Mouse (Mus musculus) thymus, adult 18-20 months (tissue): ENCODE data around the gene Tet3.
A peak's percentile ranks its signal among the peaks of the same experiment; 100 is the strongest.

Experiments used
- DNase-seq, 2 experiments: peaks; one replicate each; pipeline ENCODE4 v3.0.0; 2022; ENCODE audit warnings: mixed read lengths in 2 of 2

The Tet3 gene

DNA sequence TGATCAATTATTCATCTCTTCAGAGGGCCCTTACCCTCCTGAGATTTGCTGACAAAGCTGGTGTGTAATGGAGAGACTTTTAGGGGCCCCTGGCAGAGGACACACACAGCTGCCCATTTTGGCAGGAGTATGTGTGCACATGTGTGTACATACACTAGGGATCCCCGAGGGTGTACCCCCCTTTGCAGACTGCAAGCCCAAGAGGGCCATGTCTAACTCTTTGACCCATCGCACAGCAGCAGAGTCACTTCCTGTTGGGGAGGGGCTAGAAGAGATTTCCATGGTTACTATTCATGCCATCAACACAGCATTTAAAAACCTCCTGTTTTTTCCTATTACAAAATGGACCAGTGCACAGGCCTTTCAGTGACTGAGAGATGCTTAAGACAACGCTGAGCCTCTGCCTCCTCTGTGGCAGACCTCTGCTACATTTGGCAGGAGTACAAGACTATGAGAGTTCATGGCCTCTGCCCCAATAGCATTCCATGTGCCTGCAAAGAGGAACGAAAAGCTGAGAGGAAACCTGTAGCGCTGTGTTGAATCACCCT lies 46.0 kb downstream of the Tet3 start:
- no peak for DNase-seq

DNA sequence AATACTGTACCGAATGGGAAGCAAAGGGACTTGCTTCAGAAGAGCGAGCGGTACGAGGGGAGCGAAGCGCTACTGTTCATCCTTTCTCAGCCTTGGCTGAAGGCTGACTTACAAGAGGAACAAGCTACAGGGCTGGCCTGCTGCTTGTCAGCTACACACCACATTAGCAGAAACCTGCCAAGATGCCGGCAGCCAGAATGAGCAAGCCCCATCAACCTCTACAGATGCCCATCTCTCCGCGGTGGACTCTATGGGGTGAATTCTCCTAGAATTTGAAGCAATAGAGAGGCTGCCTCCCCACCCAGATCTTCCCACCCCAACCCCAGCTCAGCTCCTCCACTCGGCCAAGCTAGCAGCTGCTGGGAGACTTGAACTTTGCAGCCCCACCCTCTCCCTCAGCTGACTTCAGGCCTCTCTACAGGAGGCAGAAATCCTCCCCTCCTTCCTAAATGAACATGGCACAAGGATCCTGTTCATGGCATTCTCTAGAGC lies 46.5 kb downstream of the Tet3 start:
- no peak for DNase-seq

DNA sequence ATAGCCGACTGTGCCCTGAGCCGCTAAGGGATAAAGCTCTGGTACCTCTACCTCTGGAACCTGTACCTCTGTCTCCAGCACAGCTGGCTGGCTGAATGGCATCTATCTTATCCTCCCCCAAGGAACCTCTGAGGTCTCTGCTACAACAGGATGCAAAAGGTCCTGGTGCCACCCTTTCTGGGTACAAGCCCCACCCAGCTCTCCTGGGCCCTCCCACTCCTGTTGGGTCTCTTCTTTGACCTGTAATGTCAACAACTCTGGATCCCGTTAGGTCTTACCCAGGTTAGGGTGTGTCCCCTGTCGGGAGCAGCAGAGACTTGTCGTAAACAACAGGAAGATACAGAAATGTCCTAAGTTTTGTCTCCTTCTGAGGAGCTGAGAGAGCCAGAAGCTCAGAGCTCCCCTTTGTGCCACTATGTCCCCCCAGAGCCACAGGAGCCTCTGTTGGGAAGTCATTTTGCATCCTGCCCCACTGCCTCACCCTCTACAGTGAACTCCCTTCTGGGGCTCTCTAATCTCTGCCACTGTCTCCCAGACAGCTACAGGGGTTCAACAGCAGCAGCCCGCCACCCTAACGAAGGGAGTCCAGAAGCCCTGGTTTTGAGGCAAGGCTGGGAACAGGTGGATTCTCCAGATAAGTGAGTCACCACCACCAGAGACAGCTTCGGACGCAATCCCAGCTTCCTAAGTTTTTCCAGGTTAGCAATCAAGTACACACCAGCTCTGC lies 47.1 kb downstream of the Tet3 start:
- peak in 1 of 2 experiments; percentile 49 for DNase-seq

DNA sequence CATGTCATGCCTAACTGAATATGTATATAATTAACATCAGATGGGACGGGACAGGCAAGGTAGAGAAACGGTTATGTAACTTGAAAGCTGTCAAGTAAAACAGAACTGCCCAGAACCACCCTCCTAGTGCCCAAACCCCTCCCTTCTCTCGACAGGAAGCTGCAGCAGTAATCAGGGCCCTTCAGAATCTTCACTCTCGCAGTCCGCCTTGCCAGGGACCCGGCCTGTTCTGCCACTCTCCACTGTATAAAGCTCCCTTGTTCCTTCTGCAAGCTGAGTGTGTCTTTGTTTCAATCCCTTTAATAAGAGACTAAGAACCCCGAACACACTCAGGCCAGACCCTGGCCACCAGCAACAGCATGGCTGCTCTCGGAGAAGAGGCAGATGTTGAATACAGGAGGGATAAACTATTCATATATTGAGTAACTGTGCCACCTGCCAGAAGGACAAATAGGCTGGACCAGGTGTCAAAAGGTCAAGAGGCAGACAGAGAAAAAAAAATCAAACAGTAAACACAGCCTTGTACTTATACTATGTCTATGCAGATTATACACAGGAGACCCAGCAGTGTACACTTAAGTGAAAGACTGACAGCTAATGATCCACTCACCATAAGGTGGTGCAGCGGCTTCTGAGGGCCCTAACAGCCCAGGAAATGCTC lies 48.7 kb downstream of the Tet3 start:
- no peak for DNase-seq

DNA sequence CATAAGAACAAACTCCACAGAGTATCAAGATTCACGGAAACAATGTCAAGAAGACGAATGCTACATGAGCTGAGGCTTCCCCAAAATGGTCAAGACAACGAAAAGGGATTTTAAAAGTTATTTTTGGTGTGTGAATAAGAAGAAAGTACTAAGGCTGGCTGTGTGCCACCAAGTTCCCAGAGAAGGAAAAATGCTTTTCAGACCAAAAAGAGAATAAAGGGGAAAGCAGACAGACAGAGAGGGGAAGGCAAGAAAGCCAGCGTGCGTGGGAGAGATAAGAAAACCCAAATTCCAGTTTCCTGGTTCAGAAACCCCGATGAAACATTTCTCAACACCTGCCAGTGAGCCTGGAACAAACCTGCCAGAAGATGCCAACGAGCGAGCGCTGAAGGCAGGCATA lies 50.4 kb downstream of the Tet3 start:
- DNase-seq = no peak

DNA sequence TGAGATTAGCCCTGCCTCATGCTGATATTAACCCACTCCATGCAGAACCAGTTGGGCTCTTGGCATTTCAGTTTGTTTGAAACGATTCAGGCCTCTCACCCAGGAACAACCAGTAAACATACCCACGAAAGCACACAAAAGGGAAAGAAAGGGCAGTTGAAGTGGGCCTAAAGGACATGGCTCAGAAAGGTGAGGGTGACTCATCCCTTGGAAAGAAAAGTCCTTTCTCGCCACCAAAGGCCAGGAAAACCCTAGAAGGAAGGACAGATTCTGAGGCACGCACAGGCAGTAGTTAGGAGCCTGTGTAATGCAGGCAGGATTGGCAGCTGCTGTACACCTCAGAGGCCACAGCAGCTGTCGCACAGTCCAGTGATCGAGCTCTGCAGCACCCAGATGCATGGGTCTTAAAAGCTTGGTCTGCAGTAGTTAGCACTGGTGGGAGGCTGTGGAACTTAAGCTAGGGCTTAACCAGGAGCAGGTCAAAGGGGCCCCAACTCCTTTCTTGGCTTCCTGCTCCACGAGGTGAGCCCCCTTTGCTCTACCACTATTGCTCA lies 53.3 kb downstream of the Tet3 start:
- no peak for DNase-seq

DNA sequence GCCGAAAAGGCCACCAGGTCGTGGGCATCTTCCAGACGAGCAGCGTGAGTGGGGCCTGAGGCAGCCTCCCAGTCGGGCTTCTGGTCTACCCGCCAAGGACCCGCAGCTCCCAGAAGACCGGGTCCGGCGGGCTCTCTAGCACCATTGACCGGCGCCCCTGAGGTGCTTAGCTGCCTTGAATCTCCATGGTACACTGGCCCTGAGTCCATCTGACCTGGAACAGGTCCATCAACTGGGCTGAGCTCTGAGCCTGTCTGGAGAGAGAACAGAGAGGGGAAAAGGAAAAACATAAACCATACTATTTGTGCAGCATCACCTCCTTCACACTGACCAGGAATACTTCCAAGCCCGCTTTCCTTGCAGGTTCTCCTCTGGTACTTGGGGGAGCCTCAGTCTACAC lies 54.3 kb downstream of the Tet3 start:
- no peak for DNase-seq

DNA sequence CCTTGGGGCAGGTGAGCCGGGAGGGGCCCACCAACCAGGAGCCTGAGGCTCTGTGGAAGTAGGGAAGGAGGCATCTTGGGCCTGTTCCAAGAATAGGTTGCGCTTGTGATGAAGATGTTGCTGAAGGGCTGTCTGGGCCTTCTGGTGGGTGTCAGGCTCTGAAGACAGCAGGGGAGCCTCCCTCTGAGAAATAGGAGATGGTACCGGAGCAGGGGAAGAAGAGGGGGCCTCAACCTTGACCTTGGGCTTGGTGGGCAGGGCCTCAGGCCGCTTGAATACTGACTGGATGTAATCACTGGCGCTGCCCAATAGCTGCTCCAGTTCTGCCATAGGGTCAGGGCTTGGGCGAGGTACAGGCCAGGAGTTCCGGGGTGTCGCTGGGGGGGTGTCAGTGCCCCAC lies 55.4 kb downstream of the Tet3 start:
- no peak for DNase-seq

DNA sequence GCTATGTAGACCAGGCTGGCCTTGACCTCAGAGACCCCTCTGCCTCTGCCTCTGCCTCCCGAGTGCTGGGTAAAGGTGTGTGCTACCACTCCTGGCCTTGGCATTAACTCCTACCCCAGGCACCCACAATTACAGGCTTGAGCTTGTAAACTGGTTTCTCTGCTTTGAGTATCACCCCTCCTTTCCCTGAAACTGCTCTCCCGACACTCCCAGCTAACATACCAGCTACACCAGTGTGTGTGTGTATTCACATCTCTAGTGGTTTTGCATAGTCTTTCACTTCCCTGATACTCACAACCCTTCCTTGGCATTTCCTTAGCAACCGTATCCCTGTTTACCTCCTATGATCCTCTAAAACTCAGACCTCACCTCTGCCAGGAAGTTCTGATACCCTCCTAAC lies 59.1 kb downstream of the Tet3 start:
- DNase-seq = no peak

DNA sequence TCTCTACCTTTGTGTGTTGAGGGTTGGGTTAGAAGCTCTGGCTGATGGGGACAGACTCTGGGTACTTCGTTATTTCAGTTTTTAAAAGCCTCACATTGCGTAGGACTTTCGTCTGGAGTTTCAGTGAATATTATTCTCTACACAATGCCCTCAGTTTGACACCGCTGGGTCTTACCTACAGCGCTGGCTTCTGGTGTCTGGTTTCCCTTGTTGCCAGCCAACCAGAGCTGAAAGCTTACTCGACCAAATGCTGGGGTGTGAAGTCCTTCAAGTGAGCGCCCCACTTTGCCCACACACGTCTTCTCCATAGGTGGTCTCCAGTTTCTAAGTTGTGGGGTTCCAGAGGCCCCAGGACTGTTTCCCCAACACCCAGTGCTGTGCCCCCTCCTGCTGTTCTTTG lies 61.2 kb downstream of the Tet3 start:
- no peak for DNase-seq

DNA sequence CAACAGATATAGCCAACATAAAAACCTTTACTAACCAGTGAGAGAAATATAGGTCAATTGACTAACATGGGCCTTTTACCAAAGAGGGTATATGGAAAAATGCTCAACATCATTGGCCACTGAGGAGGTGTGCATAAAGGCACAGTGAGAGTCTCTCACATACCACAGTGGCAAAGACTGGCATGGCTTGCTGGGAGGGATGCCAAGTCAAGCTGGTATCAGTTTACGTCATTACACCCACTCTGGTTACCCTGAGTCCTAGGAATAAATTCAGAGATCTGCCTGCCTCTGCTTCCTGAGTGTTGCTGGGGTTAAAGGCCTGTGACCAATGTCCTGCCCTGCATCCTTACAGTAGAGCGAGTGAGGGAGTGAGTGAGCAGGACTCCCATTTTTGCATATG lies 62.2 kb downstream of the Tet3 start:
- DNase-seq = no peak

DNA sequence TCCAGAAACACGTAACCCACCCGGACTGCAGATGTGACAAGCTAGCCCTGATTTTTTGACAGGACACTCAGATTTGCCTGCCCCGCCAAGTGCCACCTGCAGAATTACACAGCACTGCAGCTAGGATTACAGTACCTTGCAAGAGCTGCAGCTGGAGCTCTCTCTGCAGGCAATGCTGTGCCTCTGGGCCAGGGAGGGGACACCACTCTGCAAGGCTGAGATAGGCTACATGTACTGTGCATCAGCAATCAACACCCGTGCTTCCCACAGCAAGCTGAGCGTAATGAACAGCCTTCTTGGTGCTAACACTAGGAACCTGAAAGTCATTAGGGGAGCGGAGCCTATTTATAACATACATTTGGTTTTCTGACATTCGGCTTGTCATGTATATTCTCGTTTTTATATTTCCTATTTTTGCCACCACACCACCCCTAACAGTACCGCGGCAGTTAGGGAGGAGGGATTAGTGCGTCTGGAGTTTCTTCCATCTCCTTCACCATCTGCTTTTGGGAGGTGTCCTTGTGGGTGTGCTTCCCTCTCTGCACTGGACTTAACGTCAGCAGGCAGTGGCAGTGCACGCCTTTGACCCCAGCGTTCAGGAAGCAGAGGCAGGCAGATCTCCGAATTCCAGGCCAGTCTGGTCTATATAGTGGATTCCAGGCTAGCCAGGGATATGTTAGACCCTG lies 63.2 kb downstream of the Tet3 start:
- no peak for DNase-seq

DNA sequence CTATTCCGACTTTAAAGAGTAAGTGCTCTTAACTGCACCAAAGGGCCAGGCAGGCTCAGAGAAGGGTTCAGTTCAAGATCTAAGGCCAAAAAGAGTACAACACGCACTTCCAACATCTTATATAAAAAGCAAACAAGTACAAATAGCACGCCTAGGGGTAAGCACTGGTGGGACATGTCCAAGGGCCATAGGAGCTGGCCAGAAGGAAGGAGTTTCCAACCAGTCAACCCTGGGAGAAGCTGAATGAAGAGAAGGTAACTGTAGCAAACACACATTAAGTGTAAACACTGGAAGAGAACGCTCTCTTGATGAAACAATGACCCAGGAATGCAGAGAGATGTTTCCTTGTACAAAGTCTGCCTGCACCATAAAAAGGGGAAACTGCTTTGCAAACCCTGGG lies 64.8 kb downstream of the Tet3 start:
- DNase-seq = no peak

DNA sequence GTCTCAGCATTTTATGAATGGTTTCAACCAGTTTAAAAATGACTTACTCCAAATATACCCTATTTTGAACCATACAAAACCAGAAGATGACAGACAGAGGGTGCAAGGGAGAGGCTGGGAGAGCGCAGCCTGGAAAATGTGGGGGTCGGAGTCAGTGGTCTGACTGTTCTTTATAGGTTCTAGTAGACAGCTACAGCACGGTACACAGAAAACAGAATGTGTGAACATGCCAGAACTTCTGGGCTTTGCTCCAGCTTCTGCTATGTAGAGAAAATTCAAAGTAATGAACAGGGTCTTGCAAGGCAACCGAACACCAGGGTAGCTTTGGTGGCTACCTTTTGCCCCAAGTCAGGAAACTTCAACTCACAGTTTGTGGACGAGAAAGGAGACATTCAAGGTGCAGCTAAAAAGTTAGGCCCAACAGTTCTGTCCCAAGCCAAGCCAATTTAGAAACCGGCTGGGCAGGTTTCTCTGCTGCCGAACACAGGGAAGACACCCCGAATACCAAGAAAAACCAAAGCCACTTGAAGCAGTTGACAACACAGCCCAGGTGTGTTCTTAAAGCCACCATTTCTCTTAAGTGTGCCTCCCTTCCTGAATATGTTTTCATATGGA lies 66.6 kb downstream of the Tet3 start:
- no peak for DNase-seq

DNA sequence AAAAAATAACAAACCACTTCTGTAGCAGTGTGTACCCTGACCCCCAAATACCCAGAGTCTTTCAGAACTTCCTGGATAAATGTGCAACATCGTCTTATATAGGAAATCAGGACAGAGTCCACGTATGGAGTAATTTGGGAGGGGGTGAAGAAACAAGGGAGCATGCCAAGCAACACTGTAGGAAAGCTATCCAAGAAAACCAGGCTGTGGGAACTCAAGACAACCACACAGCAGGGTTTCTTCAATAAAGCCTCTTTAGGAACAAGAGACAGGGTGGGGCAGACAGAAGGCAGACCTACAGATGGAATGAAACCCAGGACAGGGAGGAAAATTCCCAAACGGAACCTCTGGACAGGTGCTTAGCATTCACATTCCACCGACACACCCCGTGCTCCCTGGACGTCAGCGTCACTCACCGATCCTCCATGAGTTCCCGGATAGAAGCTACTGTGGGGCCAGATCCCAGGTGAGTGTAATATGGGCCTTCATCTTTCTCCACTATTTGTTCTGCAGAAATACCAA lies 73.3 kb downstream of the Tet3 start:
- no peak for DNase-seq

DNA sequence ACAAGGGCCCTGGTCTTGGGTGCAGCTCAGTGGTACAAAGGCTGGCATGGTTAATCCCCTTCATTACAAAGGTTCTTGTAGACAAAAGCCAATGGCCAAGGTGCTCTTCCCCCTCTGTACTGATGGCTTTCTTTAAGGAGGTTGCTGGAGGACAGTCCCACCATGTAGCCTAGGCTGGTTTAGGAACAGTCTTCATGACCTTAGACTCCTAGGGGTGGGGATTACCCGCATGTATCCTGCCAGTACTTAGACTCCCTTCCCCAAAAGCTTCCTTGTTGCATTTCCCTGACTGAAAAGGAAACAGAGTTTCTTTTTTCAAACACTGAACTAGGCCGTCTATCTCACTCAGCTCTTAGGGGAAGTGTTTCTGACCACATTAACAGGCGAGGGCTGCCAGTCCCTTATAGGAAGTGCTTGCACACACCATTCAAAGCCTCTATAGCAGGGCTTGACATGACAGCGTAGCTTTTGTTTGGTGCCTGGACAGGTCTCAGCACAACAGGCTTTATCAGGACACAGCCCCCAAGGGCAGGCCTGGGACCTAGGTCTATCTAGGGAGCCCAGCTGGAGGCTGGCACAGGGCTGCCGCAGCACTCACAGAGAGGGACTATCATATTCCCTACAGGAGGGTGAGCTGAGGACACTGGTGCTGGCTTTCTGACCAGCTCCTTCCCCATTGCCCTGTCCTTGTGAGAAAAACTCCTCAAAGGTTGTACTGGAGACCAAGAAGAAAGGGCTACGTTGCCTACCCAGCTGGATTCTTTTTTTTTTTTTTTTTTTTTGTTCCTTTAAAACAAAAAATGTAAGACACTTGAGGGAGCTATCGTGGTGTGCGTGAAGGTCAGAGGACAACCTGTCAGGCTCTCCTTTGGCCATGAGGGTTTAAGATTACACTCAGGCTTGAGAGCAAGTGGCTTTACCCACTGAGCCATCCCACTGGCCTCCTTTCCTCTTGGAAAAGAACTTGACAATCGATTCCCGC lies 77.1 kb downstream of the Tet3 start:
- no peak for DNase-seq

DNA sequence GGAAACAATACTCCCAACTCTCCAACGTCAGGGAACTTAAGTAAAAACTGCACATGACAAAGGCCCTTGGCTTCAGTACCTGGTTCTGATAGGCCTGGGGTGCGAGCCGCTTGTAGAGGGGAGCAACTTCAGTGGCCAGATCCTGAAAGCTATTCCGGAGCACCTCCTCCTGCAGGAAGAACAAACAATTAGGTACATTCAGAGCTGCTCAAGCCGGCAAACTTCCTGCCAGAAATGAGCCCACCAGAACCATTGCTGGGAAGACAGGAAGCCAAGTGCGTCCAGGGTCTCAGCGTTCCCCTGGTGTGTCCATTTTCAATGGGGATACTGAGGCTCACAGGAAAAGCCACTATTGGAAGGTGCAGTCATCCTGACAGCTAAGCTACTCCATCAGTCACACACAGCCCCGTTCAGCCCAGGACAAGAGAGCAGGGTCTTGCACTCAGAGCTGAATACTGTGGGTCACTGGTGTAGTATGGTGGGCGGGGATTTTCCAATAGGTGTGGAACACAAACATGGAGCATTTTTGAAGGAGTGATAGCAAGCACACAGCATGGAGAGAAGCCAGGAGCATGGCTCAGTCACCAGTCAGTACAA lies 85.1 kb downstream of the Tet3 start:
- DNase-seq = no peak

DNA sequence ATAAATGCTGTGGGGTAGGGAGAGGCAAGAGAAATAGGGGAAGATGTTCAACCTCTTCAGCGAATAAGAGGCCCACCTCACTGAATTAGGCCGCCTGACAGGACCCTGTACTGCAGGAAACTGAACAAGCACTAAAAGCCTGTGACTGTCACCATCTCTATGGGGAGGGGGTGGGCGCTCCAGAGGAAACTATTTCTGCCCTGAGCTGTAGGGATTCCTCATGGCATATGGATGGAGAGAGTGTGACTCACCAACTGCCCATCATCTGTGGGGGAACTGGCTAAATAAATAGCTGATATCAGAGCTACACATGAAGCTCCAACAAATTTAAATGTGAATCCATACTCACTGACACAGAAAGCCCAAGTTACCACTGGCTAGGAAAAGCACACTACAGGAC lies 87.5 kb downstream of the Tet3 start:
- no peak for DNase-seq

DNA sequence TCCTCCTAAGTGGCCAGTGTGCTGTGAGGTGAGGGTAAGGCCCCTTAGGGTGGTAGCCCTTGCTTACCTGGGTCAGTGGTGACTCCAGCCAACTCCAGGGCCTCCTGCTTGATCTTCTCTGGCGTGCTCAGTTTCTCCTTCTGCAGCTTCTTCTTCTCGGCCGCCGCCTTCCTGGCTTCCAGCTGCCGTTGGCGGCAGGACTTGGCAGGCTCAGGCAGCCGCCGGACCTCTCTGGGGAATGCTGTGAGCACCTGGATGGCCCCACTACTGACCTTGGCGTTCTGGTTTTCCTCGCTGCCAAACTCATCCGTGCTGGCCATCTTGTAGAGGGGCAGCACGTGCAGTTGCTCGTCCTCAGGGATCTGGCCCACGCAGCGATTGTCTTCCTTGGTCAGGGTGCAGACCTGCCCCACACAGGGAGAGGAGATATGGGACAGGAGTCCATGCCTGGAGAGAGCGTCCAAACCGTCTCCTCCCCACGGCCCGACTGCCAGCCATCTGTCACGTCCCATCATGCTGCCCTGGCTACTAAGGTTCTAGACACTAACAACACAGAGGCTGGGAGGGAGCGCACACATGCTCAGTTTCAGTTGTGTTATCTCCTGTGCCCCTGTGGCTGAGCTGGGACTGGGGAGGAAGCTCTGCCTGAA lies 88.4 kb downstream of the Tet3 start:
- DNase-seq = no peak

DNA sequence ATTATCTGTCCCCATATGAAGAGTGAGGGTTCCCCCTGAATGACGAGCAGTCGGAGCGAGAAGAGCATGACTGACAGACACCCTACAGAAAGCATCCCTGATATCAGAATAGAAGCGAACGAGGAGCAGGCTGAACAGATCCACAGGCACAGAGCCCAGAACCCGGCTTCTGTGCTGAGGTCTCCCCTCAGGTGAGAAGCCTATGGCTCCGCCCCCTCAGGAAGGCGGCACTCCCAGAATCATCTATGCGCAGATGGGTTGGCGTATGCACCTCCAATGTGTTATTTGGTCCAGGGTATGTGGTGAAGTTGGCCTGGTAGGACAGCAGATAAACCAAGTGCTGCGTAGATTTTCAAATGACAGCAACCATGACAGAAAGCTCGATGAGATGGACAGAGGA lies 95.8 kb downstream of the Tet3 start:
- DNase-seq = no peak
